Mouse (Mus musculus) E14TG2a.4 (cell line): ENCODE measurements around the gene 4930556J24Rik.
A peak's percentile ranks its signal among the peaks of the same experiment; 100 is the strongest.

Experiments
- H3K27me3 ChIP-seq: 2 replicates; pipeline ENCODE4 v1.6.1; 2014; ENCODE audit warnings: low read length, control low read depth; ENCODE audit not compliant: insufficient read depth
- H3K36me3 ChIP-seq: 2 replicates; pipeline ENCODE4 v1.6.1; 2014; ENCODE audit warnings: low read length, control low read depth; ENCODE audit not compliant: insufficient read depth
- H3K4me1 ChIP-seq: replicated peaks from 2 replicates; pipeline ENCODE4 v1.6.1; 2014; ENCODE audit warnings: low read depth, low read length, control low read depth
- H3K4me3 ChIP-seq: replicated peaks from 2 replicates; pipeline ENCODE4 v1.5.1; 2014; ENCODE audit warnings: mild to moderate bottlenecking, low read length
- H3K9me3 ChIP-seq: 2 replicates; pipeline ENCODE4 v1.6.1; 2014; ENCODE audit warnings: low read length, control low read depth
- CTCF ChIP-seq: conservative IDR thresholded peaks from 2 replicates; pipeline ENCODE4 v1.5.1; 2014; ENCODE audit warnings: low read length
- NANOG ChIP-seq: IDR thresholded peaks from 2 replicates; pipeline ENCODE4 v1.6.1; 2014; ENCODE audit warnings: borderline replicate concordance, low read length, mixed read lengths
- POU5F1 ChIP-seq: IDR thresholded peaks from 2 replicates; pipeline ENCODE4 v1.6.1; 2014; ENCODE audit warnings: low read length, borderline replicate concordance

Gene 4930556J24Rik

DNA sequence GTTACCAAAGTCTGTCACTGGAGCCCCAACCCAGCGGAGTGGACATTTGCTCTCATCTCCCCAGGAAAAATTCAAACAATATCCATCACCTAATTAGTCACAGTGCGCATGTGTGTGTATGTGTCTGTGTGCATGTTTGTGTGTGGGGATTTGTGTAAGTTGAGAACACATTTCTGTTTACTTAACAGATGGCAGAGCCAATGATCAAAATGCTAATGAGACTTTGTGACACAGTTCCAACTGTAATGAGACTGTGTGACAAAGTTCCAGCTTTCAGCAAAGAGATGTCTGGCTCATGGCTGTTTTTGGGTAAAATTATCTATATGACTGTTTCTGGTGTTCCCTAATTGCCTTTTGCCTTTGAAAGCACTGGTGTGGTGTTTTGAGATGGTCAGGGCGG lies 40.3 kb downstream of the 4930556J24Rik start:
- H3K4me3 ChIP-seq, result no peak overlapping the region
- H3K36me3 ChIP-seq, result no peaks in the 10 kb centered on the region
- 0 out of 2 replicates have a peak, but pooled peaks cover 4% of the 10 kb centered on the region for H3K27me3 ChIP-seq
- H3K4me1 ChIP-seq, result peaks cover 57% of the 10 kb centered on the region
- TF ChIP-seq POU5F1, result no peak
- no peak for TF ChIP-seq NANOG
- no peak for TF ChIP-seq CTCF
- H3K9me3 ChIP-seq, result no peaks in the 10 kb centered on the region

GRCm38 (mm10) chr11:3935135-3935534 lies 41.4 kb downstream of the 4930556J24Rik start:
- Histone ChIP-seq H3K9me3 (no peaks in the 10 kb centered on the region), H3K27me3 (0 out of 2 replicates have a peak, but pooled peaks cover 4% of the 10 kb centered on the region), H3K4me1 (peaks cover 65% of the 10 kb centered on the region), H3K36me3 (0 out of 2 replicates have a peak, but pooled peaks cover 2% of the 10 kb centered on the region), H3K4me3 (no peak overlapping the region)
- no peak for TF ChIP-seq POU5F1
- no peak for TF ChIP-seq NANOG
- TF ChIP-seq CTCF, result no peak

GRCm38 (mm10) chr11:3933756-3934285 lies 42.8 kb downstream of the 4930556J24Rik start:
- Histone ChIP-seq H3K4me1 (peaks cover 67% of the 10 kb centered on the region), H3K36me3 (0 out of 2 replicates have a peak, but pooled peaks cover 4% of the 10 kb centered on the region), H3K4me3 (no peak overlapping the region), H3K27me3 (0 out of 2 replicates have a peak, but pooled peaks cover 4% of the 10 kb centered on the region), H3K9me3 (no peaks in the 10 kb centered on the region)
- TF ChIP-seq POU5F1, result no peak
- TF ChIP-seq CTCF, result no peak
- TF ChIP-seq NANOG, result no peak

GRCm38 (mm10) chr11:3931511-3932211 lies 44.9 kb downstream of the 4930556J24Rik start, which contains the start of gene Tcn2:
TSS of gene Tcn2 (minus strand) at chr11:3932159.
- peak within 1 kb of the TSS; percentile 74 for H3K4me3 ChIP-seq
- H3K4me1 ChIP-seq, result peaks cover 59% of the 10 kb centered on the region
- TF ChIP-seq CTCF (no peak), POU5F1 (no peak), NANOG (no peak)
- no peaks in the 10 kb centered on the region for H3K27me3 ChIP-seq
- peaks cover 6% of the 10 kb centered on the region; the same call in 1 of the 2 replicates for H3K9me3 ChIP-seq
- peaks cover 20% of the 10 kb centered on the region for H3K36me3 ChIP-seq

DNA sequence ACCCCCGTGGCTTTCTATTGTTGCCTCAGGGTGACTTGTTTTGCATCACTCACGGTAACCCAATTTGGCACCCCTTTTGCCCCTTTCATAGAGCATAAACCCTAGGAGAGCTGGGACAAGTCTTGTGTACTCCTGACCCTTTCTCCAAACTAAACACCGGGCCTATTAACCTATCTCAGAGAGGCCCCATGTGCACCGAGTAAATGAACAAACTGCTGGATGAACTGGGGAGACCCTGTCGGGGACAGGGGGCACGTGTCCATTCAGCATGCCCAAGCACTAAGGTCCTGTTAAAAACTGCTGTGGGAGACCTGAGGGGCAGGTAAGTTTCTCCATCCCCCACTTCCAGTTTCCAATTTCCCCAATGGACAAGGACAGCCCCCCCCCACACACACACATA lies 45.6 kb downstream of the 4930556J24Rik start:
- Histone ChIP-seq H3K4me3 (peak overlapping the region; percentile 74), H3K27me3 (no peaks in the 10 kb centered on the region), H3K4me1 (peaks cover 53% of the 10 kb centered on the region), H3K9me3 (peaks cover 6% of the 10 kb centered on the region; the same call in 1 of the 2 replicates), H3K36me3 (peaks cover 25% of the 10 kb centered on the region)
- no peak for TF ChIP-seq CTCF
- TF ChIP-seq POU5F1, result no peak
- no peak for TF ChIP-seq NANOG

GRCm38 (mm10) chr11:3930019-3930418 lies 46.6 kb downstream of the 4930556J24Rik start:
- no peaks in the 10 kb centered on the region for H3K27me3 ChIP-seq
- TF ChIP-seq CTCF (no peak), POU5F1 (no peak), NANOG (no peak)
- H3K36me3 ChIP-seq, result peaks cover 31% of the 10 kb centered on the region
- peaks cover 6% of the 10 kb centered on the region; the same call in 1 of the 2 replicates for H3K9me3 ChIP-seq
- H3K4me3 ChIP-seq, result no peak overlapping the region
- peaks cover 44% of the 10 kb centered on the region for H3K4me1 ChIP-seq

DNA sequence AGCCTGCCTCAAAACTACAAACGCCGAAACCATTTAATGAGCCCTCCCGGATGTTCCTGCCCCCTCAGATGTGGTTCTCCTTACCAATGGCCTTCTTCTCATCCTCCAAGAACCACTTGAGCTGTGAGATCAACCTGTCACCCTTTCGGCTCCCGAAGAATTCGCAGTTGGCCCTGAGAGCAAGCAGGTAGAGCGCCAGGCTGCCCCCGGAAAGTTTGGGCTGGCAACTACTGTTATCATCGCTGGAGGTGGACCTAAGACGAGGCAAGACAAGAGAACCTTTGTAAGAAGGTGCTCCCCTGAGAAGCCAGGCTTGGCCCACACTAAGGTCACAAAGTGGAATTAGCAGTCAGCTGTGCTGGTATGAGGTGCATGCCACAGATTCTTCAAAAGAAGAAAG lies 50.7 kb downstream of the 4930556J24Rik start:
- no peaks in the 10 kb centered on the region for H3K27me3 ChIP-seq
- TF ChIP-seq CTCF, result no peak
- H3K4me3 ChIP-seq, result no peak overlapping the region
- peaks cover 6% of the 10 kb centered on the region; the same call in 1 of the 2 replicates for H3K9me3 ChIP-seq
- peaks cover 19% of the 10 kb centered on the region for H3K4me1 ChIP-seq
- peaks cover 58% of the 10 kb centered on the region for H3K36me3 ChIP-seq

GRCm38 (mm10) chr11:3922731-3923130 lies 53.8 kb downstream of the 4930556J24Rik start:
- Histone ChIP-seq H3K4me3 (no peak overlapping the region), H3K36me3 (peaks cover 49% of the 10 kb centered on the region), H3K4me1 (peaks cover 14% of the 10 kb centered on the region; the same call in 1 of the 2 replicates), H3K9me3 (no peaks in the 10 kb centered on the region), H3K27me3 (no peaks in the 10 kb centered on the region)
- TF ChIP-seq NANOG, result no peak
- TF ChIP-seq CTCF, result no peak
- no peak for TF ChIP-seq POU5F1
